8 mouse cellular contexts compared by ENCODE assay signal in the genomic region with DNA sequence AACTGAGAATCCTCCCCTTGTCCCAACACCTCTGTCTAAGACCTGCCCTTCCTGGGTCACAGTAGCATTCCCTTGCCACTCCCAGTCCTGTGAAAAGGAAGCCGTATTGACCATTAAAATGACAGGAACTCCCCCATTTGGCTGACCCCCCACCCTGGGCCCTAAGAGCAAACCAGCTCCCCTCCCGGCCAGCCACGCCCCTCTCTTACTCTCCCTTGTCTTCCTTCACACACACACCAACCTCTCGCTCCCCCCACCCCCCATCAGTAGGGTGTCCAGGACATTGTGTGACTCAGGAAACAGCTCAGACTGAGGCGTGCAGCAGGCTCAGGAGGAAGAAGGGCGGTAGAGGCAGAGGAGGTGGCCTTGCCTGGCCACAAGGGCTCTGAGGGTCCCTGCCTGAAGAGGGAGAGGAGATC. TPM values are rescaled to one million over a fixed set of nuclear protein-coding genes. Genes with fewer than 3 reads are reported as not detected.
A peak's percentile ranks its signal among the peaks of the same experiment; 100 is the strongest.
DNase-seq lines count a peak whose midpoint lies in the region; ATAC-seq lines count a peak whose summit lies in the region.

Gene Notch4 (plus strand): TSS at position 266 of the 419 bp plus-strand sequence.

- no peak within 1 kb of the TSS for H3K9ac ChIP-seq in forebrain, embryonic 16.5 days (replicated peaks; ENCODE audit: low read depth, low read length)
- H3K9ac ChIP-seq in embryonic facial prominence, embryonic 11.5 days (replicated peaks; ENCODE audit: low read length) = no peak within 1 kb of the TSS
- no peak within 1 kb of the TSS for H3K9ac ChIP-seq in midbrain, embryonic 13.5 days (replicated peaks)

- H3K4me3 ChIP-seq in forebrain, embryonic 10.5 days = peak within 1 kb of the TSS; percentile 24
- no peak within 1 kb of the TSS for H3K4me3 ChIP-seq in forebrain, embryonic 16.5 days (replicated peaks; ENCODE audit: low read length)
- no peak within 1 kb of the TSS for H3K4me3 ChIP-seq in embryonic facial prominence, embryonic 11.5 days (ENCODE audit: low read depth, low read length)
- no peak within 1 kb of the TSS for H3K4me3 ChIP-seq in midbrain, embryonic 13.5 days (replicated peaks)

- intact Hi-C loops in heart, postnatal 10 days (cut with DNase I) = no loop called here

- DNase-seq in forebrain, embryonic 10.5 days (ENCODE audit: extremely low spot score, low spot score) = no peak
- no peak for DNase-seq in embryonic facial prominence, embryonic 11.5 days (ENCODE audit: low spot score)
- peak; percentile 55 to 58 for DNase-seq in heart, postnatal 10 days
- DNase-seq in kidney, postnatal 4 days = peak; percentile 57 to 73
- DNase-seq in thymus, postnatal 25 days = no peak
- no peak for DNase-seq in B cell, adult 2 months

- 19% methylated on average over 6 of the region's 6 CpGs for WGBS in forebrain, embryonic 10.5 days
- WGBS in forebrain, embryonic 16.5 days = 18% methylated on average over 6 of the region's 6 CpGs
- 18% methylated on average over 6 of the region's 6 CpGs for WGBS in embryonic facial prominence, embryonic 11.5 days
- WGBS in midbrain, embryonic 13.5 days = 21% methylated on average over 6 of the region's 6 CpGs

- H3K4me1 ChIP-seq in forebrain, embryonic 10.5 days = peaks cover 27% of the 10 kb centered on the region
- no peaks in the 10 kb centered on the region for H3K4me1 ChIP-seq in forebrain, embryonic 16.5 days (replicated peaks; ENCODE audit: control insufficient read depth, insufficient read depth, low read length)
- no peaks in the 10 kb centered on the region; the same call in 1 of the 2 replicates for H3K4me1 ChIP-seq in embryonic facial prominence, embryonic 11.5 days (ENCODE audit: control insufficient read depth, insufficient read depth, low read length)
- H3K4me1 ChIP-seq in midbrain, embryonic 13.5 days (replicated peaks) = peaks cover 10% of the 10 kb centered on the region; the same call in 1 of the 2 replicates

- H3K27ac ChIP-seq in forebrain, embryonic 10.5 days = peak within 1 kb of the TSS; percentile 68
- H3K27ac ChIP-seq in forebrain, embryonic 16.5 days (ENCODE audit: low read length) = no peak within 1 kb of the TSS
- peak within 1 kb of the TSS; percentile 47; the same call in 1 of the 2 replicates for H3K27ac ChIP-seq in embryonic facial prominence, embryonic 11.5 days (replicated peaks; ENCODE audit: low read depth, low read length)
- 0 out of 2 replicates have a peak within 1 kb of the TSS, but pooled peaks have one; percentile 17 for H3K27ac ChIP-seq in midbrain, embryonic 13.5 days

- H3K36me3 ChIP-seq in forebrain, embryonic 10.5 days (replicated peaks) = no peaks in the 10 kb centered on the region
- no peaks in the 10 kb centered on the region for H3K36me3 ChIP-seq in forebrain, embryonic 16.5 days (ENCODE audit: control insufficient read depth, insufficient read depth)
- no peaks in the 10 kb centered on the region for H3K36me3 ChIP-seq in embryonic facial prominence, embryonic 11.5 days (replicated peaks; ENCODE audit: control insufficient read depth, insufficient read depth, low read depth, low read length)
- no peaks in the 10 kb centered on the region for H3K36me3 ChIP-seq in midbrain, embryonic 13.5 days

- ATAC-seq in forebrain, embryonic 16.5 days = no peak
- no peak for ATAC-seq in embryonic facial prominence, embryonic 11.5 days (replicated peaks; ENCODE audit: insufficient number of reproducible peaks, low FRiP score, low TSS enrichment, low read depth)
- no peak for ATAC-seq in midbrain, embryonic 13.5 days

- peaks cover 10% of the 10 kb centered on the region; the same call in 1 of the 2 replicates for H3K27me3 ChIP-seq in forebrain, embryonic 10.5 days (ENCODE audit: poor library complexity, severe bottlenecking)
- H3K27me3 ChIP-seq in forebrain, embryonic 16.5 days (replicated peaks; ENCODE audit: control insufficient read depth, insufficient read depth, low read length) = peaks cover 3% of the 10 kb centered on the region; the same call in 1 of the 2 replicates
- no peaks in the 10 kb centered on the region for H3K27me3 ChIP-seq in embryonic facial prominence, embryonic 11.5 days (ENCODE audit: control insufficient read depth, insufficient read depth, low read length)
- H3K27me3 ChIP-seq in midbrain, embryonic 13.5 days = 0 out of 2 replicates have a peak, but pooled peaks cover 10% of the 10 kb centered on the region

- 0 out of 2 replicates have a peak, but pooled peaks cover 3% of the 10 kb centered on the region for H3K9me3 ChIP-seq in forebrain, embryonic 10.5 days
- no peaks in the 10 kb centered on the region for H3K9me3 ChIP-seq in forebrain, embryonic 16.5 days (ENCODE audit: control insufficient read depth, low read length)
- H3K9me3 ChIP-seq in embryonic facial prominence, embryonic 11.5 days (replicated peaks; ENCODE audit: control insufficient read depth, low read length) = no peaks in the 10 kb centered on the region
- no peaks in the 10 kb centered on the region for H3K9me3 ChIP-seq in midbrain, embryonic 13.5 days

- no peak within 1 kb of the TSS for H3K4me2 ChIP-seq in forebrain, embryonic 16.5 days (ENCODE audit: low read length)
- no peak within 1 kb of the TSS for H3K4me2 ChIP-seq in embryonic facial prominence, embryonic 11.5 days (ENCODE audit: low read depth, low read length)
- H3K4me2 ChIP-seq in midbrain, embryonic 13.5 days (replicated peaks) = no peak within 1 kb of the TSS; the same call in 1 of the 2 replicates

RNA-seq across cellular contexts. Expression of gene Notch4, which starts in this region (rescaled TPM):
- polyA plus RNA-seq in forebrain, embryonic 10.5 days (2016; fragmentation: Nextera tagmentation; extraction: Ambion mirVana) = 6.1 and 7.0 TPM in 2 replicates
- polyA plus RNA-seq in forebrain, embryonic 16.5 days (2015; fragmentation: Nextera tagmentation; extraction: Ambion mirVana) = 4.1 and 5.6 TPM in 2 replicates
- 4.8 and 5.9 TPM in 2 replicates for polyA plus RNA-seq in embryonic facial prominence, embryonic 11.5 days (2014; fragmentation: Nextera tagmentation; extraction: Ambion mirVana)
- total RNA-seq in heart, postnatal 10 days (2021) = 10 to 100 TPM; 41.8 to 56.5 TPM
- 8.9 and 9.1 TPM in 2 replicates for polyA plus RNA-seq in midbrain, embryonic 13.5 days (2015; fragmentation: Nextera tagmentation; extraction: Ambion mirVana)

Comparison
In these comparisons a context has a peak if more than half of its experiments do, and no peak if none do; other contexts are left out.
1. DNase-seq: peak in heart, postnatal 10 days (2 of 2) and kidney, postnatal 4 days (2 of 2); none in forebrain, embryonic 10.5 days (single experiment), embryonic facial prominence, embryonic 11.5 days (single experiment), thymus, postnatal 25 days (single experiment) and B cell, adult 2 months (0 of 2).